Mouse (Mus musculus) adrenal gland (tissue): Measurements from ENCODE around the gene Ncoa5.

Experiments used
- intact Hi-C: fragments of 180-260 bp; cut with DNase I; formaldehyde crosslinking; loops from one replicate; pipeline ENCODE4 v1.15.1; 2025

Gene Ncoa5

GRCm38 (mm10) chr2:165050826-165051548 lies 16.3 kb upstream of the Ncoa5 start:
- intact Hi-C loops: no loop called here

GRCm38 (mm10) chr2:165049044-165049443 lies 14.4 kb upstream of the Ncoa5 start:
- intact Hi-C loops: no loop called here

- intact Hi-C loops: loop anchor here (5.0 kb wide), 1 partner anchor 61 kb away; no protein-coding TSS in a partner anchor
Observed at GRCm38 (mm10) chr2:165043729-165044128, 9.1 kb upstream of the Ncoa5 start.

GRCm38 (mm10) chr2:165043090-165043636 lies 8.5 kb upstream of the Ncoa5 start:
- intact Hi-C loops: loop anchor here (5.0 kb wide), 1 partner anchor 61 kb away; no protein-coding TSS in a partner anchor

- intact Hi-C loops: loop anchor here (5.0 kb wide), 1 partner anchor 60 kb away; no protein-coding TSS in a partner anchor
Observed at GRCm38 (mm10) chr2:165042126-165042525, 7.5 kb upstream of the Ncoa5 start.

- intact Hi-C loops: loop anchor here (2.0 kb wide), 1 partner anchor 33 kb away; no protein-coding TSS in a partner anchor
Observed at GRCm38 (mm10) chr2:165037415-165037814, 2.7 kb upstream of the Ncoa5 start.

GRCm38 (mm10) chr2:165035058-165035431 lies 378 bp upstream of the Ncoa5 start:
- intact Hi-C loops: no loop called here

GRCm38 (mm10) chr2:165033306-165033705 lies 1.4 kb downstream of the Ncoa5 start:
- intact Hi-C loops: loop anchor here (5.0 kb wide), 2 partner anchors 66 to 111 kb away; no protein-coding TSS in a partner anchor

GRCm38 (mm10) chr2:165032533-165032932 lies 2.1 kb downstream of the Ncoa5 start:
- intact Hi-C loops: loop anchor here (5.0 kb wide), 2 partner anchors 65 to 110 kb away; no protein-coding TSS in a partner anchor

GRCm38 (mm10) chr2:165027163-165027562 lies 7.5 kb downstream of the Ncoa5 start:
- intact Hi-C loops: no loop called here

GRCm38 (mm10) chr2:165020490-165020889 lies 14.2 kb downstream of the Ncoa5 start:
- intact Hi-C loops: no loop called here

GRCm38 (mm10) chr2:165014935-165015334 lies 19.7 kb downstream of the Ncoa5 start:
- intact Hi-C loops: no loop called here

GRCm38 (mm10) chr2:165010351-165010750 lies 24.3 kb downstream of the Ncoa5 start:
- intact Hi-C loops: no loop called here

GRCm38 (mm10) chr2:165009581-165009980 lies 25.1 kb downstream of the Ncoa5 start:
- intact Hi-C loops: no loop called here

- intact Hi-C loops: no loop called here
Observed at GRCm38 (mm10) chr2:165009161-165009560, 25.5 kb downstream of the Ncoa5 start.

GRCm38 (mm10) chr2:165007986-165008385 lies 26.7 kb downstream of the Ncoa5 start:
- intact Hi-C loops: no loop called here

- intact Hi-C loops: no loop called here
Observed at GRCm38 (mm10) chr2:165006813-165007212, 27.9 kb downstream of the Ncoa5 start.

GRCm38 (mm10) chr2:165004237-165004636 lies 30.4 kb downstream of the Ncoa5 start:
- intact Hi-C loops: no loop called here

- intact Hi-C loops: no loop called here
Observed at GRCm38 (mm10) chr2:165003108-165003507, 31.6 kb downstream of the Ncoa5 start.

- intact Hi-C loops: no loop called here
Observed at GRCm38 (mm10) chr2:165001958-165002357, 32.7 kb downstream of the Ncoa5 start.

- intact Hi-C loops: no loop called here
Observed at GRCm38 (mm10) chr2:164997721-164998428, 36.8 kb downstream of the Ncoa5 start.
